Mouse (Mus musculus) E14TG2a.4 (cell line): ENCODE results near the gene Gm10295.

Experiments
- H3K27me3 ChIP-seq: 2 replicates; pipeline ENCODE4 v1.6.1; 2014; ENCODE audit warnings: low read length, control low read depth; ENCODE audit not compliant: insufficient read depth
- H3K36me3 ChIP-seq: 2 replicates; pipeline ENCODE4 v1.6.1; 2014; ENCODE audit warnings: low read length, control low read depth; ENCODE audit not compliant: insufficient read depth
- H3K4me1 ChIP-seq: replicated peaks from 2 replicates; pipeline ENCODE4 v1.6.1; 2014; ENCODE audit warnings: low read depth, low read length, control low read depth
- H3K4me3 ChIP-seq: replicated peaks from 2 replicates; pipeline ENCODE4 v1.5.1; 2014; ENCODE audit warnings: mild to moderate bottlenecking, low read length
- H3K9me3 ChIP-seq: 2 replicates; pipeline ENCODE4 v1.6.1; 2014; ENCODE audit warnings: low read length, control low read depth
- CTCF ChIP-seq: conservative IDR thresholded peaks from 2 replicates; pipeline ENCODE4 v1.5.1; 2014; ENCODE audit warnings: low read length
- NANOG ChIP-seq: IDR thresholded peaks from 2 replicates; pipeline ENCODE4 v1.6.1; 2014; ENCODE audit warnings: borderline replicate concordance, low read length, mixed read lengths
- POU5F1 ChIP-seq: IDR thresholded peaks from 2 replicates; pipeline ENCODE4 v1.6.1; 2014; ENCODE audit warnings: low read length, borderline replicate concordance

Gm10295 gene

DNA sequence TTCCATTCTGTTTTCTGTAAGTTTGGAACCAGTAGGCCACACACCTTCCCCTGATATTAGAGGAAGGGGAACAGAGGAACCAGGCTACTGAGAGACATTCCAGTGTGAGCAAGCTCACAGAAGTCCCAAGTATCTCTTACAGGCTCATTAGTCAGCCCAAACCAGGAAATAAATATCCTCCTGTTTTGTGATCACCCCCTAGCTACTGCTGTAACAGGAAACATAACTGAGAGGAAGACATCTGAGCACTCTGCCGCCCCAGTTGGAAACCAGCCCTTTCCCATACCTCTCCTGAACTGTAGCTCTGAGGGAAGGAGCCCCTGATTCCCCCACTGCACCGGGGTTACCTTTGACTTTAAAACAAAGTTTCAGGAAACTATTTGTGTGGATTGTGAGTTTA lies 19.5 kb upstream of the Gm10295 start:
- Histone ChIP-seq H3K27me3 (0 out of 2 replicates have a peak, but pooled peaks cover 4% of the 10 kb centered on the region), H3K9me3 (no peaks in the 10 kb centered on the region), H3K4me3 (no peak overlapping the region), H3K4me1 (no peaks in the 10 kb centered on the region), H3K36me3 (no peaks in the 10 kb centered on the region)
- TF ChIP-seq NANOG, result no peak
- no peak for TF ChIP-seq POU5F1
- no peak for TF ChIP-seq CTCF

DNA sequence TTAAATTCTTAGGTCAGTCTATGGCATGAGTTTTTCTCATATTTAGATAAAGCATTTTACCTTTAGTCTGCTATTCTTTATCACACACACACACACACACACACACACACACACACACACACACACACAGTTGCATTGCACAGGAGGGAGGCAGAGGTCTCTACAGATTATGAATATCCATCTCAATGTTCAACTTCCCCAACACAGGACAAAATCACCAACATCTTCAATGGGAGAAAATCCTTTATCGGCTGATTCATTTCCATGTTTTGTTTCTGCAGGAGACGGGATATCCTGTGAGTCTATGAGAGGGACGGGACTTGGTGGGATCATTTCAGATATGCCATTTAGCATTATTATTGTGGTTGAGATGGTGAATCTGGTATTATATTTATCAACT lies 18.8 kb upstream of the Gm10295 start:
- H3K9me3 ChIP-seq, result no peaks in the 10 kb centered on the region
- TF ChIP-seq CTCF (no peak), NANOG (no peak), POU5F1 (no peak)
- H3K4me1 ChIP-seq, result no peaks in the 10 kb centered on the region
- H3K4me3 ChIP-seq, result no peak overlapping the region
- H3K27me3 ChIP-seq, result 0 out of 2 replicates have a peak, but pooled peaks cover 4% of the 10 kb centered on the region
- no peaks in the 10 kb centered on the region for H3K36me3 ChIP-seq

- Histone ChIP-seq H3K9me3 (no peaks in the 10 kb centered on the region), H3K4me3 (no peak overlapping the region), H3K36me3 (no peaks in the 10 kb centered on the region), H3K27me3 (no peaks in the 10 kb centered on the region), H3K4me1 (no peaks in the 10 kb centered on the region)
- TF ChIP-seq CTCF (no peak), POU5F1 (no peak)
Observed at GRCm38 (mm10) chr7:71368543-71369181, 17.4 kb upstream of the Gm10295 start.

DNA sequence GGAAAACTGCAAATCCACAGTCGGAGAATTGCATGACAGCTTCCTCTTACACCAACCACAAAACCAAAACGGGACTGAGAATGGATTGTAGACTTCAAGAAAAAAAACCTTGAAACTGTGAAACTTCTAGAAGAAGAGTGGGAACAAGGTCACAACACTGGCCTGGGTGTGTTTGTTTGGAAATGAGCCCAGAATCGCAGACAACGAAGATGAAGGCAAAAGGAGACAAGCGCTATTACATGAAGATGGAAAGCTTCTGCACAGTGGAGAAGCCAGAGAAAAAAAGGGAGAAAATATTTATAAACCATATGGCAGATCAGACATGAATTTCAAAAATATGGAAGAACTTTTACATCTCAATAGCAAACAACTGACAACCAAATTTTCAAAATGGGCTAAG lies 4.3 kb upstream of the Gm10295 start:
- Histone ChIP-seq H3K4me3 (no peak overlapping the region), H3K4me1 (peaks cover 13% of the 10 kb centered on the region), H3K9me3 (peaks cover 18% of the 10 kb centered on the region), H3K27me3 (0 out of 2 replicates have a peak, but pooled peaks cover under 1% of the 10 kb centered on the region), H3K36me3 (no peaks in the 10 kb centered on the region)
- no peak for TF ChIP-seq POU5F1
- TF ChIP-seq CTCF, result no peak
- TF ChIP-seq NANOG, result no peak

DNA sequence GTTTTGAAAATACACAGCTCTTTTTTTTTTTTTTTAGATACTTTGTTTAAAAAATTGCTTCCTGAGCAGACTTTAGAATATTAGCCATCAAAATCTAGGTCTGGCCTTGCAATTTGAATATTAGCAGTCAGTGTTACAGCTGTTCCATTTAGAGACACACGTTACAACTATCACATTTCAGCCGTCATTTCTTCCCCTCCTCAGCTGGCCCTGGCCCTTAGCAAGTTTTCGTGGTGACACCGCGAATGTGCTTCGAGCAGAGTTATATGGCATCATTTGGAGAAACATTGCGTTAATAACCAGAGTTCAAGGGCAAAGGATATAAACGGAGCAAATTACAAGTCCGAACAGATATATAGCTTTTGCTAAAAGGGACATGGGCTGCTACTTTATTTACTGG lies 2.4 kb downstream of the Gm10295 start:
- H3K4me1 ChIP-seq, result peaks cover 19% of the 10 kb centered on the region
- H3K27me3 ChIP-seq, result 0 out of 2 replicates have a peak, but pooled peaks cover 4% of the 10 kb centered on the region
- no peak for TF ChIP-seq NANOG
- TF ChIP-seq CTCF, result no peak
- TF ChIP-seq POU5F1, result no peak
- no peak overlapping the region for H3K4me3 ChIP-seq
- peaks cover 18% of the 10 kb centered on the region for H3K9me3 ChIP-seq
- H3K36me3 ChIP-seq, result no peaks in the 10 kb centered on the region

DNA sequence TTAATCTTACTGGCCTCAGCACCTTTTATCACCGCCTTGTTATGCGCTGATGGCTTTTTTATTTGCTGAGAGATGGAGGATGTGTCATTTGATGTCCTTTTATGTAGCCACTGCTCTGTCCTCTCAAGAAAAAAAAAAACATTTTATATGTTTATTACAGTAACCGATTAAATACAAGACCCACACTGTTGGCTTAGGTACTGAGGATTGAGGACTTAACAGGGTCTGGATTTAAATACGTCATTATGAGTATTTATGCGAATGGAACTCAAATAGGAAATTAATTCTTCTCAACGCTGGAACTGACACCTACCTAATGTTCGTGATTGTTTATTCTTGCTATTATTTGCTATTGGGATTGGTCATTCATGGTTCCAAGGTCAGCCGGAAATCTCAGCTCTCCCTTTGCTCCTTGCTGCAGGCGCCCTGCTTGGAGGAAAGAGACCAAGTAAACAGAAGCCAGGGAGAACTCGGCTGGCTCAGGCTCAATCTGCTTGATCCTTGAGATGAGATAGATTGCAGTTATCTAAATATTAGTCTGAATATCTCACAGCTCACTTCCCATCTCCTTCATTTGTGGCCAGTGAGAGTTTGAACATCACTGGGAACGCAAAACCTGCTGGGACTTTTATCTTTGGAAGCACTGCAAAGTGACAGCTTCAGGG lies 26.2 kb downstream of the Gm10295 start:
- no peak overlapping the region for H3K4me3 ChIP-seq
- no peak for TF ChIP-seq CTCF
- TF ChIP-seq POU5F1, result no peak
- no peak for TF ChIP-seq NANOG
- no peaks in the 10 kb centered on the region for H3K9me3 ChIP-seq
- H3K36me3 ChIP-seq, result no peaks in the 10 kb centered on the region
- no peaks in the 10 kb centered on the region for H3K4me1 ChIP-seq
- H3K27me3 ChIP-seq, result no peaks in the 10 kb centered on the region

DNA sequence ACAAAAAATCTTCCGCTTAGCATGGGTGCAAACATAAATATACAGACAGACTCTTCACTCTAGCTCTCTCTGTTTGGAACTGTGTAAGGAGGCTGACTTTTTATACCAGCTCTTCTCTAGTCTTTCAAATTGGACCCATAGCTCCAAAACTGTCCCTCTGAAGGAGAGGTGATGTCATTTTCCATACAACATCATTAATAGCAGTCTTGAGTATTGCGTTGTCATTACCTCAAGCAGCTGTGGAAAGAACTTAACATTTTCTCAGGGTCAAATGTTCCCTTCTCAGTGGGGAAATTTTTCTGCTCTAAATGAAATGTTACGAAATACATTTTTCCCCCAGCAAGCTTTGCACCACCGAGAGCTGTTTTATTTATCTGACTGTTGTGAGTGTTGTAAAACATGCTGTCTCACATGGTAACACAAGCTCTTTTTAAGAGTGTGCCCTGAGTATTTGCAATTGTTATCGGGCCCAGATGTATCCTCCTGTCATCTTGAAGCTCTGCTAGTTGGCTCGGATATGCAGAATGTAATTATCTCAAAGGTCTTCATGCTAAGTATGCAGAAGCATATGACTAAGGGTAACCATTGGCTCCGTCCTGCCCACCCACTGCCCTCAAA lies 38.0 kb downstream of the Gm10295 start:
- H3K36me3 ChIP-seq, result no peaks in the 10 kb centered on the region
- no peak overlapping the region for H3K4me3 ChIP-seq
- no peaks in the 10 kb centered on the region for H3K9me3 ChIP-seq
- H3K27me3 ChIP-seq, result no peaks in the 10 kb centered on the region
- H3K4me1 ChIP-seq, result no peaks in the 10 kb centered on the region
- no peak for TF ChIP-seq NANOG
- no peak for TF ChIP-seq CTCF
- TF ChIP-seq POU5F1, result no peak

DNA sequence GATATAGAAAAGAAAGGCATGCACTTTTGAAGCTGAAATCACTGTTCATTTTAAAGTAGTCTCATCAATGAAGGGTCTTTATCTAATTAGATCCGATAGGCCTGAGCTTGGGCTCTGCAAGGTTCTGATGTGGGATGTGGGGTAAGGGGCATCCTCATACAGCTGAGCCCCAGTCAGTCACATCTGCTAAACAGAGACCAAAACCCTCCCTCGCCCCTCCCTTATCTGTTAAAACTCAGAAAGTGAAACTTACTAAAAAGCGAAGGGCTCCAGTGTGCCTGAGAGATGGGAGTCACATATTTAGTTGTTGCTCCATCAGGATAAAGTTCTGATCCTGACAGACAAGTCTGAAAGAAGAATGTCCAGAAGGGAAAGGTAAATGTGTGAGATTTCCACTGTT lies 38.9 kb downstream of the Gm10295 start:
- Histone ChIP-seq H3K4me1 (no peaks in the 10 kb centered on the region), H3K4me3 (no peak overlapping the region), H3K36me3 (no peaks in the 10 kb centered on the region), H3K27me3 (no peaks in the 10 kb centered on the region), H3K9me3 (no peaks in the 10 kb centered on the region)
- no peak for TF ChIP-seq NANOG
- TF ChIP-seq CTCF, result no peak
- TF ChIP-seq POU5F1, result no peak

GRCm38 (mm10) chr7:71311411-71311810 lies 39.9 kb downstream of the Gm10295 start:
- Histone ChIP-seq H3K27me3 (no peaks in the 10 kb centered on the region), H3K36me3 (no peaks in the 10 kb centered on the region), H3K4me1 (no peaks in the 10 kb centered on the region), H3K4me3 (no peak overlapping the region), H3K9me3 (no peaks in the 10 kb centered on the region)
- TF ChIP-seq NANOG, result no peak
- TF ChIP-seq POU5F1, result no peak
- TF ChIP-seq CTCF, result no peak
